Mouse (Mus musculus): ENCODE results near the gene Tbx3.

The Tbx3 gene

DNA sequence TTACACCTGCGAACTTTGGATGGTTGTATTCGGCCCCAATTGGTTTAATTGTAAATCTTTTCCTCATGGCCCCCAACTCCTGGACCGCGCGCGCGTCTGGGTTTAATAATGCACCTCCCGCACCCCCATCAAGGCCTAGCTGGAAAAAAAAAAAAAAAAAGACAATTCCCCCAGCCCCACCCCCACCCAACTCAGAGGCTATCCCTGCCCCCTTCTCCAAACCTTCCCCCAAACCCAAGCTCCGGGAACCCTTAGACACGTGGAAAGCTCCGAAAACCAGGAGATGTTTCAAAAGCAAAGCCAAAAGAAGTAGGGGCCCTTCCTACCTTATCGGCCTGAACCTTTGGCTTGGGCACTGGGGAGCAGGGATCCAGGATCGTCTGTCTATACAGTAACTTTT, 8.1 kb upstream of the Tbx3 start:
- no peak for DNase-seq

DNA sequence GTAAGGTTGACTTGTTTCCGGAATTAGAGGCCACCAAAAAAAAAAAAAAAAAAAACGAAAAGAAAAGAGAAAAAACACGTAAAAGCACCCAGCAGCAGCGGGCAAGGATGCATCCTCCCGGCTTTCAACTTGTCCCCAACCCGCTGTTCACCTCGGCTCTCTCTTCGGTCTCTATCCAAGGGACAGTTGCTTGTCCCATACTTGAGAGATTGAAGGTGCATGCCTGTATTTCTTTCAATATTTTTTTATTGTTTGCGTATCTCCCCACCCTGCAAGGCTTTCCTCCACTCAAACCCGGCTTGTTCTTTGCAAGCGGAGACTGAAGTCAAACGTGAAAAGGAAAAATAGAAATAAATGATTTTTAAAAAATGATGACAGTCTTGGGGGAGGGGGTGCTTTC, 7.7 kb upstream of the Tbx3 start:
- DNase-seq = no peak

DNA sequence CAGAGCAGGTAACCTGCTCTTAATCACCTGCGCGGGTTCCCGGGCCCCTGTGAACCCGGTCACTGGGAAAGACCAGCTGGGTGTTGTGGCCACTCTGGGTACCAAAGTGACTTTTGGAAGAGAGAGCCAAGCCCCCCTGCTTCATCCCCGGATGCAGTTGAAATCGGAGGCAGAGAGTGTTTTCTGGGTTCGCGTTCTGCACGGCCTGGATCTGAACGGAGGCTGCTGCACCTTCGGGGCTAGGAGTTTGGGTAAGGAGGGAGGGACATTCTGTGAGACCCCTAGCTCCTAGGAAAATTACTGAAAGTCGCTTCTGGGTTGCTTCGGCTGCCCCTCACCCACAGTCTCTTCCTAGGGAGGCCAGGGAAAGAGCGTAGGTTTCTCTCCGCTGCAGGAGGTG, 7.2 kb upstream of the Tbx3 start:
- no peak for DNase-seq

- no peak for DNase-seq
Measured at GRCm38 (mm10) chr5:119663747-119664146, 6.7 kb upstream of the Tbx3 start.

- no peak for DNase-seq
Measured at GRCm38 (mm10) chr5:119665739-119666138, 4.7 kb upstream of the Tbx3 start.

DNA sequence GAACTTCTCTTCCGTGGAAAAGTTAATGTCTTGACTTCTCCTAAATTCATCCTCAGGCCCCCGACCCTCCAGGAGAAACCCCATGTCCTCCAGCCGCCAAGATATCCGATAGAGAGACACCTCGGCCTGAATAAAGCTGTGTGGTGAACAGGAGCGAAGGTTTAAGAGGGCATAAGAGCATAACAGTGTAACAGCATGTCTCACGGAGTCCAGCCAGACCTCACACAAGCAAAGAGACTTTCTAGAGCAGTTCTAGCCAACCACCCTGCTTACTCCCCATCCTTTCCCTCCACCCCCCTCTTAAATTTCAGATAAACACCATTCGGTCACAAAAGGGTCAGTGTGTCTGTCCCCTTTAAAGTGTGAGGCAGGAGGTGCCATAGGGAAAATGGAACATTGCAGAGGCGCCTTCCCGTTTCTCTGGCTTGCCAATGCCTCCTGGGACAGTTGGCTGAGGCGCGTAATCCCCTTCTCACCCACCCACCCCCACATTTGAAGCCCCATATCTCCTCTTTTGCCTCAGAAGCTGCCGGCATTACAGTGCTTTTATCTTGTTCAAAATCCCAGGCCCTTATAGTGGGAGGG, 3.0 kb upstream of the Tbx3 start:
- no peak for DNase-seq

DNA sequence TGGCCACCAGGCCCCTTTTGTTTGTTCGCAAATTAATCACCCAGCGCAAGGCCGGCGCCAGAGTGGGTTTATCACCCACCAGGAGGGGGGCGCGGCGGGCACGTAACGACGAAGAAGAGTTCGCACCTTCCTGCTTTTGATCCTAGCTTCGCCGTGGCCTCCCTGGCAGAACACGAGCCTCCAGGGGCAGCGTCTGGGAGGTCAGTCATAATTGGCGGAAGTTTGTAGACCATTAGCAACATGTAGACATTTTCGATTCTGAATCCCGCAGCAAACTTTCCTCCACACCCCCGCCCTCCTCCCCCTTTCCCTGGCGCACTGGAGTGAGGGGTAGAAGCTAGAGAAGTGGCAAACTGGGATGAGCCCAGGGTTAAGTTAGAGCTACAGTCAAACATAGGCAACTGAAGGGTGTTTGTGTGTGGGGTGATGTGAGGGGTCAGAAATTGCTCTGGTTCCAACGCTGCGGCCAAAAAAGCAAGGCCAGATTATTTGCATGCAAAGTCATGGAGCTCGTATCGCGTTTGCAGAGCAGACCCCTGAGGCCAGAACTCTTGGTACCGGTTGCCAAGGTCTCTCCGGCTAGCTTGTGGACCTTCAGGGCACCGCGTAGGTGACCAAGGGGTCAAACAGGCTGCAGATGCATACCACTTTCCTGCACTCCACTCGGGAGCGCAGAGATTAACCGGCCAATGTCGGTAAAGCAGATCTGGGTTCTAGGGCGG, 2.1 kb upstream of the Tbx3 start:
- DNase-seq = no peak

GRCm38 (mm10) chr5:119668913-119669411, 1.5 kb upstream of the Tbx3 start:
- no peak for DNase-seq

- DNase-seq = no peak
Measured at GRCm38 (mm10) chr5:119669741-119670565, 516 bp upstream of the Tbx3 start.

GRCm38 (mm10) chr5:119671124-119671801, 794 bp downstream of the Tbx3 start:
- no peak for DNase-seq

GRCm38 (mm10) chr5:119671965-119672347, 1.5 kb downstream of the Tbx3 start:
- no peak for DNase-seq

GRCm38 (mm10) chr5:119672348-119672983, 2.0 kb downstream of the Tbx3 start:
- DNase-seq = no peak

DNA sequence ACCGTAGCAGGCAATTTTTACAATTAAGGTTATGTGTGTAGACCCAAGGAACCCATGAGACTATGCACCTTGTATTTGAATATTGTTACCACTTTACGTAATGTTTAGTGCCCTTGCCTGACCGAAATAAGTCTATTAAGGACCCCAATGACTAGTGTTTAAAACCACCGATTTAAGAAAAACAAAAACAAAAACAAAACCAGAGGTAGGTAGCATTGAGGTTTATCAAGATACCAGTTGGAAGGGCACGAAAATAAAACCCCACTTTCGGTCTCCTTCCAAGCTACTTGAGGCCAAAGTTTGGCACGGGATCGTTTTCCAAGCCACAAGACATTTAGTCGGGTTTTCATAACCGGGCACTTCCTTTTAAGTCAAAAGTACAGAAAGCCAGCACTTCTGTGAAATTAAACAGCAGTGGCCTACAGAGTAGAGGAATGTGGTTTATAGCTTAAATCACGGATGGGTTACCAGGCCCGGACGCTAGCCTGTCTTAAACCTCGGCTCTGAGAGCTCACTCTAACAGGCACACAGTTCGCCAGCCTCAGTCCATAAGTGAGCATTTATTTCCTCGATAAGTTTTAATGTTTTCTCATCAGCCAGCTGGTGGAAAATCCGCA, 2.6 kb downstream of the Tbx3 start:
- no peak for DNase-seq

DNA sequence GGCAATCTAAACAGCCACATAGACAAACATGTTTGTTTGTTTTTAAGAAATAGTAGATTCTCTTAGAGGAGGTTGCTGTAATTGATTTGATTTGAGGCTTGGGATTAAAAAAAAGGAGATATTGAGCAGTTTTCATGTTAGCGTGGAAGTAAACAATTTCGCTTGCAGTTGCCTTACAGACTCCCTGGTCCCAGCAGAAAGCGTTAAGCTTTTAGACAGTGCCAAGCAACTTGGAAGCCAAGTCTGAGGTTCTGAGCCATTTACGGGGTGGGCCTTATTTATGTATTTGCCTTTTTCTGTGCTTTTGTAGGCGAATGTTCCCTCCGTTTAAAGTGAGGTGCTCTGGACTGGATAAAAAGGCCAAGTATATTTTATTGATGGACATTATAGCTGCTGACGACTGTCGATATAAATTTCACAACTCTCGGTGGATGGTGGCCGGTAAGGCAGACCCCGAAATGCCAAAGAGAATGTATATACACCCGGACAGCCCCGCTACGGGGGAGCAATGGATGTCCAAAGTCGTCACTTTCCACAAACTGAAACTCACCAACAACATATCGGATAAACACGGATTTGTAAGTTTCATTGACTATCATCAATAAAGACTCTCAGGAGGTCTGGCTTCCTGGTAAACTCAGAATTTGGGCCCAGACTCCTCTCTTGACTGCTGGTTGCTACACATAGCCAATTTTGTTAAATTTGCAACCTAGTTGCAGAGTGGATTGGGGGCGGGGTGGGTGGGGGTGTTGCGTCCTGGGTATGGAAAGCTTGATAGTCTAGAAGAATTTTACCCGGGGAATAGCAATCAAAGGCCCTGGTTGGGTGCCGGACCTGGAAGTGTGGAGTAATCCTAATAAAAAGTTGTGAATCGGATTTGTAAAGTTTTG, 3.5 kb downstream of the Tbx3 start:
- DNase-seq = no peak

DNA sequence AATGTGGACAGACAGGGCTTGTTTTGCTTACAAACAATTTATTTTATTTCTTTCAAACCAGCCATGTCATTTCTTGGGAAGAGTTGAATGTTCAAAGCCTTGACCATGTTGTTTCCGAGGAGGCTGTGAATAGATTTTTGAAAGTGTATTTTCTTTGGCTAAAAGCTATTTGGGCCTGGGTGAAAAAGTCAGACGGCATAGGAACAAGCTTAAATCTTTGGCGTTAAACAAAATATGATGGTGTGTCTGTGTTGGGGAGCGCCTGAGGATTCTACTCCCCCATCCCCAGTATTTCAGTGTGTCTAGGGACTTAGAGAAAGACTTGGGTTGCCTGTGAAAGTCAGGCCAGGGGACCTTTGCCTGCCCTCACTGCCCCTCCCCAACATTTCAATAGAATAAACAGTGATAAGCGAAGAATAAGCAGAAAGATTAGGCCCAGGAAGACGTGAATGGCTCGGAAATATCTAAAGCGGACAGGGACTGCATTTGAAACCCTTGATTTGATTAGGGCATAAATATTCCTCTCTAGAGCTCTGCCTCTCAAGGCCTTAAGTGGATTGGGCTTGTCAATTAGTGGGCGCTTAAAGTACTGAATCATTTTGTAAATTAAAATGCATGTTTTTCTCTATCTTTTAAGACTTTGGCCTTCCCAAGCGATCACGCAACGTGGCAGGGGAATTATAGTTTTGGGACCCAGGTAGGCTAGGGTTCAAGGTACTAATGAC, 4.3 kb downstream of the Tbx3 start:
- DNase-seq = no peak

GRCm38 (mm10) chr5:119676245-119676644, 5.8 kb downstream of the Tbx3 start:
- DNase-seq = no peak

GRCm38 (mm10) chr5:119678516-119678915, 8.0 kb downstream of the Tbx3 start:
- no peak for DNase-seq

GRCm38 (mm10) chr5:119679084-119679483, 8.6 kb downstream of the Tbx3 start:
- DNase-seq = no peak

GRCm38 (mm10) chr5:119679614-119680328, 9.3 kb downstream of the Tbx3 start:
- DNase-seq = no peak
